Comparison of ENCODE assay signal across 10 mouse cellular contexts in the genomic region with DNA sequence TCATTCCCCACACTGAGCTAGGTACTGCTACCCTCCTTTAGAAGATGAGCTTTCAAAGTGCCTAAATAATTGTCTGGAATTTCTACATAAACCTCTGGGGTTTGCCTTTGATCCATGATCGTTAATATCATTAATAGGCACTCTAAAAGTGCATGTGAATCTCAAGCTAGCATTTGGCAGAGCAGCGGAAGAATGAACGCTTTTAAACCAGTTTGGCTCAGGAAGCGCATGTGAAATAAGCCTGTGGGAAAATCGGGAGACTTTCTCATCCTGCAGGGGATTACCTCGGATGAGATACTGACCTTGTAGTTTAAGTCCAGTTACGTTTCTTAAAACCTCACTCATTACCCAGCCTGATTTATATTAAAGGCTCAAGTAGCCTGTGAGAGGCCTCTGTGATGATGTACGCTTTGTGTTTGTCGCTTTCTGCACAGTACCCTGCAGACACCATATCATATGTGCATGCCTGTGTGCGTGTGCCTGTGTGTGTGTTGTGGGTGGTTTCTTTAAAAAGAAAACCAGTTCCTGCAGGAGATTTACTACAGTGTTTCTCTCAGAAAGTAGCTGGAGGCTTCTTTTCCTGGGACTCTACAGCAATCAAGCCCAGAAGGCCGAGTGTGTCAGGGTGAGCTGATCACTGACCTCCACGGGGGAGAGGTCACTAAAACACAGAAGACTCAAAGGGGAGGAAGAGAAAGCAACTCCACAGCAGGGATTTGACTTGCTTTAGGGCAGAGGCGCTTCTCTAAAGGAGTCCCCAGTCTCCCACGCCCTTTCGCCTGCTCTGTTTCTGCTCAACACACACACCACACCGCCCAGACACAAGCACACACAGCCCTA. TPM values are rescaled to one million over a fixed set of nuclear protein-coding genes. Genes with fewer than 3 reads are reported as not detected.
DNase-seq lines count a peak whose midpoint lies in the region; ATAC-seq lines count a peak whose summit lies in the region.
"Had no signal": no experiment of that assay in that cellular context is flagged by ENCODE, and none has a peak within 500 bp of the region (broad histone marks: within the 10 kb centered on the region; RNA-seq: fewer than 3 reads in every experiment).

No protein-coding gene starts in this region.

- no peaks in the 10 kb centered on the region for H3K36me3 ChIP-seq in kidney, embryonic 16.5 days (ENCODE audit: insufficient read depth, low read length)
- 0 out of 2 replicates have a peak, but pooled peaks cover 4% of the 10 kb centered on the region for H3K36me3 ChIP-seq in forebrain, embryonic 13.5 days (ENCODE audit: poor library complexity, severe bottlenecking)
- H3K36me3 ChIP-seq in midbrain, embryonic 14.5 days (ENCODE audit: control insufficient read depth, insufficient read depth, low read length): no peaks in the 10 kb centered on the region
- H3K36me3 ChIP-seq in liver, embryonic 11.5 days (ENCODE audit: control insufficient read depth, insufficient read depth, low read length): no peaks in the 10 kb centered on the region
- H3K36me3 ChIP-seq: liver, embryonic 12.5 days had no signal

- DNase-seq in embryo, embryonic 10 days (ENCODE audit: low spot score): peak; percentile 80
- DNase-seq in embryo, embryonic 9.5 days (ENCODE audit: extremely low spot score): no peak
- DNase-seq in kidney, adult 9 months: no peak
- peak; percentile 66 for DNase-seq in midbrain, embryonic 14.5 days
- DNase-seq in urinary bladder, adult 2 months (ENCODE audit: low spot score): no peak
- DNase-seq in liver, embryonic 11.5 days (ENCODE audit: low spot score): no peak
- DNase-seq: kidney, adult 8-10 months had no signal

- no peak overlapping the region for H3K4me3 ChIP-seq in kidney, embryonic 16.5 days (ENCODE audit: low read length)
- H3K4me3 ChIP-seq in forebrain, embryonic 13.5 days: no peak overlapping the region
- no peak overlapping the region for H3K4me3 ChIP-seq in midbrain, embryonic 14.5 days (replicated peaks; ENCODE audit: low read depth, low read length)
- H3K4me3 ChIP-seq in liver, embryonic 11.5 days (ENCODE audit: low read depth, low read length): no peak overlapping the region
- H3K4me3 ChIP-seq: liver, embryonic 12.5 days had no signal

- no peaks in the 10 kb centered on the region for H3K27me3 ChIP-seq in kidney, embryonic 16.5 days (ENCODE audit: insufficient read depth, low read length)
- no peaks in the 10 kb centered on the region for H3K27me3 ChIP-seq in forebrain, embryonic 13.5 days
- no peaks in the 10 kb centered on the region for H3K27me3 ChIP-seq in midbrain, embryonic 14.5 days (ENCODE audit: control insufficient read depth, insufficient read depth, low read length)
- no peaks in the 10 kb centered on the region for H3K27me3 ChIP-seq in liver, embryonic 11.5 days (replicated peaks; ENCODE audit: control insufficient read depth, insufficient read depth, low read length)
- H3K27me3 ChIP-seq: liver, embryonic 12.5 days had no signal

- H3K9me3 ChIP-seq in kidney, embryonic 16.5 days (ENCODE audit: low read length): no peaks in the 10 kb centered on the region
- H3K9me3 ChIP-seq in forebrain, embryonic 13.5 days (replicated peaks): no peaks in the 10 kb centered on the region
- no peaks in the 10 kb centered on the region for H3K9me3 ChIP-seq in midbrain, embryonic 14.5 days (ENCODE audit: control insufficient read depth, low read length)
- no peaks in the 10 kb centered on the region for H3K9me3 ChIP-seq in liver, embryonic 11.5 days (ENCODE audit: control insufficient read depth, low read length)
- H3K9me3 ChIP-seq: liver, embryonic 12.5 days had no signal

- peak; percentile 74 for ATAC-seq in kidney, embryonic 16.5 days (ENCODE audit: low FRiP score, low TSS enrichment)
- peak; percentile 58; the same call in 1 of the 2 replicates for ATAC-seq in forebrain, embryonic 13.5 days
- ATAC-seq in midbrain, embryonic 14.5 days (ENCODE audit: low FRiP score, low TSS enrichment): 0 out of 2 replicates have a peak, but pooled peaks have one; percentile 38
- no peak for ATAC-seq in liver, embryonic 11.5 days (replicated peaks; ENCODE audit: low FRiP score)
- ATAC-seq: liver, embryonic 12.5 days had no signal

- peak overlapping the region; percentile 47; the same call in 1 of the 2 replicates for H3K27ac ChIP-seq in kidney, embryonic 16.5 days (ENCODE audit: low read length)
- H3K27ac ChIP-seq in forebrain, embryonic 13.5 days: no peak overlapping the region
- no peak overlapping the region for H3K27ac ChIP-seq in midbrain, embryonic 14.5 days (replicated peaks; ENCODE audit: low read depth, low read length)
- H3K27ac ChIP-seq in liver, embryonic 11.5 days (ENCODE audit: low read depth, low read length): no peak overlapping the region
- H3K27ac ChIP-seq: liver, embryonic 12.5 days had no signal

- WGBS in kidney, embryonic 16.5 days: 42% methylated on average over 16 of the region's 16 CpGs
- 21% methylated on average over 16 of the region's 16 CpGs for WGBS in forebrain, embryonic 13.5 days
- WGBS in midbrain, embryonic 14.5 days: 13% methylated on average over 16 of the region's 16 CpGs
- 64% methylated on average over 16 of the region's 16 CpGs for WGBS in liver, embryonic 11.5 days

- no peak overlapping the region for H3K4me2 ChIP-seq in kidney, embryonic 16.5 days (replicated peaks; ENCODE audit: low read depth, low read length)
- H3K4me2 ChIP-seq in forebrain, embryonic 13.5 days: no peak overlapping the region; the same call in 1 of the 2 replicates
- no peak overlapping the region for H3K4me2 ChIP-seq in midbrain, embryonic 14.5 days (ENCODE audit: low read length)
- no peak overlapping the region for H3K4me2 ChIP-seq in liver, embryonic 11.5 days
- H3K4me2 ChIP-seq: liver, embryonic 12.5 days had no signal

- H3K4me1 ChIP-seq in kidney, embryonic 16.5 days (ENCODE audit: insufficient read depth, low read length): peaks cover 14% of the 10 kb centered on the region
- H3K4me1 ChIP-seq in forebrain, embryonic 13.5 days: peaks cover 20% of the 10 kb centered on the region
- H3K4me1 ChIP-seq in midbrain, embryonic 14.5 days (ENCODE audit: control insufficient read depth, insufficient read depth, low read length): peaks cover 11% of the 10 kb centered on the region; the same call in 1 of the 2 replicates
- H3K4me1 ChIP-seq in liver, embryonic 11.5 days (replicated peaks; ENCODE audit: control insufficient read depth, insufficient read depth, low read length): no peaks in the 10 kb centered on the region
- H3K4me1 ChIP-seq: liver, embryonic 12.5 days had no signal

- H3K9ac ChIP-seq in kidney, embryonic 16.5 days (replicated peaks; ENCODE audit: low read length): no peak overlapping the region
- no peak overlapping the region for H3K9ac ChIP-seq in forebrain, embryonic 13.5 days
- no peak overlapping the region for H3K9ac ChIP-seq in midbrain, embryonic 14.5 days (replicated peaks; ENCODE audit: low read length)
- H3K9ac ChIP-seq in liver, embryonic 11.5 days (ENCODE audit: low read depth, low read length): no peak overlapping the region
- H3K9ac ChIP-seq: liver, embryonic 12.5 days had no signal

RNA-seq across cellular contexts. Expression of a gene that starts 42.8 kb away (rescaled TPM):
- 37.9 and 49.2 TPM in 2 replicates for polyA plus RNA-seq in kidney, embryonic 16.5 days (2015; fragmentation: Nextera tagmentation; extraction: Ambion mirVana)
- 10.6 and 12.3 TPM in 2 replicates for polyA plus RNA-seq in forebrain, embryonic 13.5 days (2015; fragmentation: Nextera tagmentation; extraction: Ambion mirVana)
- polyA plus RNA-seq in midbrain, embryonic 14.5 days (2014; fragmentation: Nextera tagmentation; extraction: Ambion mirVana): 9.5 and 18.4 TPM in 2 replicates
- 8.1 and 20.0 TPM in 2 replicates for polyA plus RNA-seq in urinary bladder, adult 2 months (2012; rRNA removed)
- polyA plus RNA-seq in liver, embryonic 11.5 days (2014; fragmentation: Nextera tagmentation; extraction: Ambion mirVana): 4.6 and 4.7 TPM in 2 replicates

Comparison
In these comparisons a context has a peak if more than half of its experiments do, and no peak if none do; other contexts are left out.
1. DNase-seq: peak in embryo, embryonic 10 days (single experiment) and midbrain, embryonic 14.5 days (single experiment); none in embryo, embryonic 9.5 days (single experiment), kidney, adult 9 months (single experiment), urinary bladder, adult 2 months (single experiment) and liver, embryonic 11.5 days (single experiment).